Mouse (Mus musculus) gastrocnemius, postnatal 36 days (tissue): Measurements from ENCODE around the gene Ddx46. TPM values are rescaled to one million over a fixed set of nuclear protein-coding genes. Genes with fewer than 3 reads are reported as not detected.
A peak's percentile ranks its signal among the peaks of the same experiment; 100 is the strongest.

Experiments used
- DNase-seq, 2 experiments: peaks; one replicate each; pipeline ENCODE4 v3.0.0; 2022
- intact Hi-C: fragments of 180-260 bp; cut with DNase I; formaldehyde crosslinking; loops from one replicate; pipeline ENCODE4 v1.15.1; 2025
- total RNA-seq, 2 experiments: library from RNA; stranded (reverse); gene quantifications; 2 replicates each; pipeline ENCODE4 v1.2.3; 2021

Ddx46 gene
- total RNA-seq, 2 experiments from 2014 or later, result 17.7 to 19.8 TPM

- intact Hi-C loops, result no loop called here
- DNase-seq, result no peak
Measured at GRCm38 (mm10) chr13:55715167-55715512, 80.3 kb downstream of the Ddx46 start.

GRCm38 (mm10) chr13:55715908-55716510 is 81.2 kb downstream of the Ddx46 start:
- DNase-seq, result no peak
- intact Hi-C loops, result no loop called here

GRCm38 (mm10) chr13:55721516-55721915 is 86.7 kb downstream of the Ddx46 start:
- intact Hi-C loops, result no loop called here
- no peak for DNase-seq

- no peak for DNase-seq
- intact Hi-C loops, result no loop called here
Measured at GRCm38 (mm10) chr13:55721995-55722394, 87.2 kb downstream of the Ddx46 start.

GRCm38 (mm10) chr13:55726598-55727119 is 91.8 kb downstream of the Ddx46 start:
- intact Hi-C loops, result loop anchor here (5.0 kb wide), 3 partner anchors 34 to 124 kb away; partner anchors contain the start of gene B230219D22Rik
- DNase-seq, result no peak

- DNase-seq, result peak; percentile 82 to 83
- intact Hi-C loops, result loop anchor here (5.0 kb wide), 3 partner anchors 35 to 125 kb away; partner anchors contain the start of gene B230219D22Rik
Measured at GRCm38 (mm10) chr13:55727120-55727838, 92.5 kb downstream of the Ddx46 start, which contains the start of gene Pcbd2. Gene Pcbd2, plus strand, starts transcription at chr13:55727368.

GRCm38 (mm10) chr13:55727839-55728238 is 93.0 kb downstream of the Ddx46 start:
- intact Hi-C loops, result loop anchor here (5.0 kb wide), 3 partner anchors 36 to 126 kb away; partner anchors contain the start of gene B230219D22Rik
- DNase-seq, result peak; percentile 25 to 43

GRCm38 (mm10) chr13:55730716-55731115 is 95.9 kb downstream of the Ddx46 start:
- intact Hi-C loops, result no loop called here
- DNase-seq, result no peak

Other genes with a start within 250 kb of the Ddx46 start
- not detected for gene Slc34a1, start 236.8 kb upstream of the Ddx46 start, total RNA-seq
- gene Pfn3, start 219.8 kb upstream of the Ddx46 start, total RNA-seq, result not detected
- not detected for gene F12, start 208.2 kb upstream of the Ddx46 start, total RNA-seq
- 10 to 100 TPM in 1 of 2 experiments, 1 to 10 TPM in 1; 9.1 to 10.8 TPM for gene Grk6, start 190.0 kb upstream of the Ddx46 start, total RNA-seq
- gene Prr7, start 170.8 kb upstream of the Ddx46 start, total RNA-seq, result under 1 TPM; 0.62 to 0.77 TPM
- 1 to 10 TPM; 7.7 TPM for gene Dbn1, start 146.9 kb upstream of the Ddx46 start, total RNA-seq
- gene Pdlim7, start 121.4 kb upstream of the Ddx46 start, total RNA-seq, result 100 to 1,000 TPM; 605 to 719 TPM
- gene Dok3, start 105.7 kb upstream of the Ddx46 start, total RNA-seq, result 1 to 10 TPM in 1 of 2 experiments, under 1 TPM in 1; 0.74 to 1.2 TPM
- gene Ddx41, start 98.4 kb upstream of the Ddx46 start, total RNA-seq, result 10 to 100 TPM in 1 of 2 experiments, 1 to 10 TPM in 1; 9.3 to 10.3 TPM
- gene Fam193b, start 63.9 kb upstream of the Ddx46 start, total RNA-seq, result 10 to 100 TPM in 1 of 2 experiments, 1 to 10 TPM in 1; 9.6 to 13.4 TPM
- 10 to 100 TPM; 61.4 to 63.3 TPM for gene Tmed9, start 61.3 kb upstream of the Ddx46 start, total RNA-seq
- 1 to 10 TPM; 4.3 to 6.5 TPM for gene B4galt7, start 35.1 kb upstream of the Ddx46 start, total RNA-seq
- gene Caml, start 12.0 kb upstream of the Ddx46 start, total RNA-seq, result 1 to 10 TPM; 8.2 TPM
- 10 to 100 TPM; 23.7 to 28.5 TPM for gene B230219D22Rik, start 58.1 kb downstream of the Ddx46 start, total RNA-seq
- gene Txndc15, start 79.6 kb downstream of the Ddx46 start, total RNA-seq, result 10 to 100 TPM; 26.8 to 28.8 TPM
- 10 to 100 TPM; 15.5 to 20.6 TPM for gene Pcbd2, start 92.3 kb downstream of the Ddx46 start, total RNA-seq
- gene Catsper3, start 149.5 kb downstream of the Ddx46 start, total RNA-seq, result under 1 TPM in 1 of 2 experiments, not detected in 1; 0.20 TPM
- under 1 TPM; 0.17 to 0.48 TPM for gene Pitx1, start 201.2 kb downstream of the Ddx46 start, total RNA-seq